Mouse (Mus musculus) layer of hippocampus, postnatal 14 days (tissue): ENCODE measurements around the gene Amigo3. TPM values are rescaled to one million over a fixed set of nuclear protein-coding genes. Genes with fewer than 3 reads are reported as not detected.

Experiments used
- DNase-seq, 2 experiments: peaks; one replicate each; pipeline ENCODE4 v3.0.0; 2021 to 2022; ENCODE audit warnings: low spot score in 2 of 2, mixed read lengths in 1 of 2
- total RNA-seq, 2 experiments: library from RNA; stranded (reverse); gene quantifications; 2 replicates each; pipeline ENCODE4 v1.2.3; 2021

The Amigo3 gene
- total RNA-seq, 2 experiments from 2014 or later: 2.2 to 2.8 TPM

GRCm38 (mm10) chr9:108051931-108052220 is 1.1 kb upstream of the Amigo3 start:
- DNase-seq: no peak

- DNase-seq: no peak
These were observed 548 bp upstream of the Amigo3 start for GRCm38 (mm10) chr9:108052411-108052810.

GRCm38 (mm10) chr9:108053665-108054225 is 786 bp downstream of the Amigo3 start:
- no peak for DNase-seq

- DNase-seq: no peak
These were observed 1.5 kb downstream of the Amigo3 start for GRCm38 (mm10) chr9:108054331-108055040.

GRCm38 (mm10) chr9:108055061-108055460 is 2.1 kb downstream of the Amigo3 start:
- DNase-seq: no peak

DNA sequence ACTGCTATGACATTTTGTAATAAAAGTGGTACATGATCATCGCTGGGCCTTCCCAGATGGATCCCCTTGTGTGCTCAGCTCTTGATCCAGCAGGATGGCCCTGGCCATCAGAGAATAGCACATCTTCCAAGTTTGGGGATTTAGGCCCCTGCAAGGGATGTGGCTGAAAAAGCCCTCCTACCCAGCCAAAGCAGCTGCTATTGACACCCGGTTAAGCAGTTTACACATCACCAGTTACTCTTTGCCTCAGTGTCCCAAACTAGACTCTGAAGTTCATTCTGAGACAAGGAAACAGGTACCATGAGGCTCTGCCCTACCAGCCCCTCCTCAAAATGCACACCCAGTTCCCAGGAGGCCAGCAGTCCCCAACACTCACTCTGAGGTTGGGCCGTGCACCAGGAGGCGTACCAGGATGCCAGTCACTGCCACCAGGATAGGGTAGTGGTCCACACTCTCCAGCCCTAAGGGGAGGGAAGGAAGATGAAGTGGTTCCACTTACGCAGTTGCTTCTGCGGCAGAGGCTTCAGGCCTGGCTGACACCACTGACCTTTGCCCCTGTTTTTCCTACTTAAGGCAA is 2.8 kb downstream of the Amigo3 start:
- no peak for DNase-seq

- DNase-seq: no peak
These were observed 3.7 kb downstream of the Amigo3 start for GRCm38 (mm10) chr9:108056361-108057261.

- DNase-seq: no peak
These were observed 4.3 kb downstream of the Amigo3 start for GRCm38 (mm10) chr9:108057262-108057562.

DNA sequence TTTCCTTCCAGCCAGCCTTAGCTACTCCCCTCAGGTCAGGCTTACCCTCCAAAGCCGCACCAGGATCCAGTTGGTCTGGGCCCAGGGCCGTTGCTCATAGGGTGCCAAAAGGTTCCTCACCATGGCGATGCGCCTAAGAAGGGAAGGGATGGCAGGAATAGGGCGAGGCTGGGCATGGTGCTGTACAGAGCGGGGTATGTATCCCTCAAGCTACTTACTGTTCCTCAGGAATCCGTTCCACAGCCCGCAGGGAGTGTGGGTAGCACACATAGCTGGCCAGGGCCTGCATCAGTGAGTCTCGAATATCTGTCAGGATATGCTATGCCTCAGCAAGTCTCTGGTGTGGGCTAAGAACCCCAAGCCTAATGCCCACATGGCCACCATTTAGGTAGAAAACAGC is 5.3 kb downstream of the Amigo3 start:
- DNase-seq: no peak

GRCm38 (mm10) chr9:108062142-108062541 is 9.2 kb downstream of the Amigo3 start:
- no peak for DNase-seq

GRCm38 (mm10) chr9:108063361-108063760 is 10.4 kb downstream of the Amigo3 start:
- no peak for DNase-seq

DNA sequence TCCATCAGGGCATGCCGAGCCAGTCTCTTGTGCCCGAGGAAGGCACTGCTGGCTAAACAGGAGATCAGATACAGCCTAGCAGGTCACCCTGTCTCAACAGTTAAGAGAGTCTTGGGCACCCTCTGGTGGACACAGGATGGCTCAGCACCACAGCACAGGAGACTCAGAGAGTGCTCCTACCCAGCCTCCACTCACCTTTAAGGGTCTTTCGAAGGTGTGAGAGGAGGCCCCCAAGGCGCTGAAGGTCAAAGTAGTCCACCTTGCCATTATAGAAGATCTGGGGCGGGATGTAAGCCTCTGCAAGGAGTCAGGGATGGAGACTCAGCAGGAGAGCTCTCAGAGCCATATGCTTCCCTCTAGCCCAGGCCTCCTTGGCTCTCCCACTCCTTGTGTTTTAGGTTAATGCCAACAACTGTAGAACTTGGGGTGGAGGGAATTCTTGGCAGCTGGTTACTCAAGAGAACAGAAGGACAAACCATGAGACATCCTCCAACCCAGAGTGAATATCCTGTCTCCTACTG is 12.6 kb downstream of the Amigo3 start:
- peak; percentile 65 to 73 for DNase-seq

- no peak for DNase-seq
These were observed 14.2 kb downstream of the Amigo3 start for GRCm38 (mm10) chr9:108067199-108067598.

DNA sequence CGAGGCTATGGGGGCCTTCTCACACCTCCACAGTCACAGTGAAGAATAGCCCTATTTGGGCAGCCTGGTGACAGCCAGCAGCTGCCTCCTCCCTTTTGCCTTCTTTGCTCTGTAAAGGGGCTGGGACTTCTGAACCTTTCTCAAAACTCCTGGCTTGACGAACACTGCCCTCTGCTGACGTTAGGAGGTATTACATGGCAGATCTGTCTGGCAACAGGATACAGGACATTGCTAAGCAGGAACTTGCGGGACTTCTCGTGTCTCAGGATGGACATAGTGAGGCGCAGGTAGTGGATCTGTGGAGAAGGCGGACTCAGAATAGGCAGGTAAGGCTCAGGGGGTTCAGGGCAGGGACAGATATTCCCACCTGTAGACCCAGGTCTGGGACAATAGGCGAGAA is 14.9 kb downstream of the Amigo3 start:
- peak; percentile 78 to 87 for DNase-seq

DNA sequence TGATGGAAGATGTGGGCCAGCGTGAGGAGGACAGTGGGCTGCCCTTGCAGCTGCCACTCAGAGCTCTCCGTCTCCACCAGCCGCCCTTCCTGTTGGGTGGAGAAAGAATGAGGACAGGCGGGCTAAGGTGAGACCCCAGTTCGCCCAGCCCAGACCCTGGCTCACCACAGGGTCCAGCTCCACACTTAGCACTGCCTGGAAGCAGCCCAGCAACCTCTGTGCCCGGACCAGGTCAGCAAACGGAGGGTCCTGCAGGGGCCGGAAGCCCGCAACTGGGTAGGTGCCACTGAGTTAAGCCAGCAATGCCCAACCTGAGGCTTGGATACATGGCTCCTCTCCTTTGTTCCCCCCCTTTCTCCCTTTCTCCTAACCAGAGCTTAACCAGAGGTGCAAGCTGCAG is 16.0 kb downstream of the Amigo3 start:
- DNase-seq: no peak

- DNase-seq: no peak
These were observed 16.6 kb downstream of the Amigo3 start for GRCm38 (mm10) chr9:108069529-108069928.

DNA sequence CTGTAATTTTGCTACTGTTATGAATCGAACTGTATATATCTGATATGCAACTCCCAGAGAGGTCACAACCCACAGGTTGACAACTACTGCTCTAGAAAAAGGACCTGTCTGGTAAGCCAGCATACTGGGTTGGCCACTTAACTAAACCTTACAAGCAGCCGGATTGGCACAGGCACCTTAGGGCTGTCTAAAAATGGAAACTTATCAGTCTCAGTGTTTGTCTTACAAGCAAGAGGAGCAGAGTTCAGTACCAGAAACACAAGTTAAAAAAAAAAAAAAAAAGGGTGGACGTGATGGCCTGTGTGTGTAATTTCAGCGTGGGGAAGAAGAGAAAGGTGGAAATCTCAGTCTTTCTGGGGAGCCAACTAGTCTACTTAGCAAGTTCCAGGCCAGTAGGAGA is 18.8 kb downstream of the Amigo3 start:
- no peak for DNase-seq

- no peak for DNase-seq
These were observed 19.5 kb downstream of the Amigo3 start for GRCm38 (mm10) chr9:108072481-108072924.

DNA sequence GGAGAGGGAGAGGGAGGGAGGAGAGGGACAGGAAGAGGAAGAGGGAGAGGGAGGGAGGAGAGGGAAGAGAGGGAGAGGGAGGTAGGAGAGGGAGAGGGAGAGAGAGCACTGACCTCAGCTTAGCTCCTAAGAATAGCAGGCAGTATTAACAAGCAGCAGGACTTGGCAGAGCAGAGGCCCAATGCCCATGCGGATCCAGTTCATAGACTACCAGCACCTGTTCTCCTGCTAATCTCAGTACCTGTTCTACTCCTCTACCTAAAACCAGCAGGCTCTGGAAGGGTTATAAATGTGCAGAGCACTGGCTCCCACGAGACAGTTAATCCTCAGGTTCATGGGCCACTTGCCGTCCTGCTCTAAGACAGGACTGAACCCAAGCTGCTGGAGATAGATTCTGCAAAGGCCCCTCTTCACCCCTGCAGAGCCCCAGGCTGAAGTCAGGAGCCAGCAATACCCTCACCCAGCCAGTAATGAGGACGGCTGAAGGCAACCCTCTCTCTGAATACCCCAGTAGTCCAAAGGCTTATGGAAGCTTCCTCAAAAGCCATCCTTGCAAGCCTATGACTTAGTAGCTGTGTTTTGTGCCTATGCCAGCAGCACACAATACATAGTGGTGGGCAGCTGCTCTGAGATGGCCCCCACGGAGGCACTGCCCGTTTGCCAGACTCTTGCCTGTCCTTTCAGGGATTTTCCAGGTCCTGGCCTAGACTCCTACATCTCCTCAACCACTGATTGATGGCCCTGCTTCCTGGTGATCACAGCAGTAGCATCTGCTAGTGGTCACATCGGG is 20.4 kb downstream of the Amigo3 start:
- no peak for DNase-seq

DNA sequence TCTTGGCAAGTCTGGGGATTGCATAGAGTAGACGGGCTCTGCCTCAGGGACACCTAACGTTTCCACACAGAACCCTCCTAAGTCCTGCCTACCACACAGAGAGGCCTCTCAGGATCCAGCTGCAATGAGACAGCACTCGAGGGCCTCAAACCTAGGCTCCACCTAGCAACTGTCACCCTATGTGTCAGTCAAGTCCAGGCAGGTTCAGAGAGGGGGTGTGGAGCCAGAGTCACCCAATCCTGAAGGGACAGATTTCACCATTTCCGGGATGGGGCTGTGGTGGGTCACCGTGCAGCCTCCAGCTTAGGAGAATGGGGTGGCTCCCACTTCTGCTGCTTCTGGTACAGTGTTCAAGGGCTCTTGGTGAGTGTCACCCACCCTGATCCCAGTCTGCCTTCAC is 27.2 kb downstream of the Amigo3 start, which contains the start of gene Mst1:
Gene Mst1, plus strand, starts transcription at position 269 of the 400 bp plus-strand sequence.
- DNase-seq: no peak

- DNase-seq: no peak
These were observed 29.6 kb downstream of the Amigo3 start for GRCm38 (mm10) chr9:108082549-108082948.
